Mouse (Mus musculus) kidney, embryonic 14.5 days (tissue): ENCODE measurements around the gene Fam110c. TPM values are rescaled to one million over a fixed set of nuclear protein-coding genes. Genes with fewer than 3 reads are reported as not detected.

Source experiments
- ATAC-seq: fragments of 200-750 bp; cut with Nextera tagmentation; 2 replicates; pipeline ENCODE4 v1.8.0; 2017; ENCODE audit warnings: moderate number of reproducible peaks, mild to moderate bottlenecking, moderate TSS enrichment, moderate library complexity; ENCODE audit not compliant: low FRiP score, low TSS enrichment
- H3K27ac ChIP-seq: fragments of 300-500 bp; sonication (generic); 2 replicates; pipeline ENCODE4 v1.5.1; 2014; ENCODE audit warnings: low read depth, mild to moderate bottlenecking, low read length, moderate library complexity, mixed read lengths
- H3K27me3 ChIP-seq: fragments of 300-500 bp; sonication (generic); 2 replicates; pipeline ENCODE4 v1.6.1; 2014; ENCODE audit warnings: mild to moderate bottlenecking, low read length; ENCODE audit not compliant: control insufficient read depth, insufficient read depth
- H3K36me3 ChIP-seq: fragments of 300-500 bp; sonication (generic); 2 replicates; pipeline ENCODE4 v1.6.1; 2014; ENCODE audit warnings: low read length, mixed read lengths; ENCODE audit not compliant: control insufficient read depth, insufficient read depth
- H3K4me1 ChIP-seq: fragments of 300-500 bp; sonication (generic); 2 replicates; pipeline ENCODE4 v1.6.1; 2014; ENCODE audit warnings: low read length, mixed read lengths; ENCODE audit not compliant: control insufficient read depth, insufficient read depth
- H3K4me2 ChIP-seq: fragments of 300-500 bp; sonication (generic); replicated peaks from 2 replicates; pipeline ENCODE4 v1.6.1; 2014; ENCODE audit warnings: low read depth, mild to moderate bottlenecking, low read length
- H3K4me3 ChIP-seq: fragments of 300-500 bp; sonication (generic); 2 replicates; pipeline ENCODE4 v1.5.1; 2014; ENCODE audit warnings: mild to moderate bottlenecking, low read length
- H3K9ac ChIP-seq: fragments of 300-500 bp; sonication (generic); 2 replicates; pipeline ENCODE4 v1.6.1; 2014; ENCODE audit warnings: low read depth, mild to moderate bottlenecking, low read length, moderate library complexity
- H3K9me3 ChIP-seq: fragments of 300-500 bp; sonication (generic); 2 replicates; pipeline ENCODE4 v1.6.1; 2016; ENCODE audit warnings: low read length; ENCODE audit not compliant: control insufficient read depth
- WGBS: fragments of 180-500 bp; shearing (Covaris S2); extraction: QIAGEN DNeasy Blood & Tissue Kit; methylation state at CpG from one replicate; pipeline ENCODE4 v1.1.7; 2014; 5-methylcytosine and 5-hydroxymethylcytosine counted together
- polyA plus RNA-seq: library from polyadenylated mRNA; unstranded; fragments of >200 nt; fragmentation: Nextera tagmentation; extraction: Ambion mirVana; gene quantifications from 2 replicates; pipeline ENCODE4 v1.2.1, GENCODE M21; 2014

Gene Fam110c
- polyA plus RNA-seq, 1 experiment from 2014 or later = 3.2 TPM

DNA sequence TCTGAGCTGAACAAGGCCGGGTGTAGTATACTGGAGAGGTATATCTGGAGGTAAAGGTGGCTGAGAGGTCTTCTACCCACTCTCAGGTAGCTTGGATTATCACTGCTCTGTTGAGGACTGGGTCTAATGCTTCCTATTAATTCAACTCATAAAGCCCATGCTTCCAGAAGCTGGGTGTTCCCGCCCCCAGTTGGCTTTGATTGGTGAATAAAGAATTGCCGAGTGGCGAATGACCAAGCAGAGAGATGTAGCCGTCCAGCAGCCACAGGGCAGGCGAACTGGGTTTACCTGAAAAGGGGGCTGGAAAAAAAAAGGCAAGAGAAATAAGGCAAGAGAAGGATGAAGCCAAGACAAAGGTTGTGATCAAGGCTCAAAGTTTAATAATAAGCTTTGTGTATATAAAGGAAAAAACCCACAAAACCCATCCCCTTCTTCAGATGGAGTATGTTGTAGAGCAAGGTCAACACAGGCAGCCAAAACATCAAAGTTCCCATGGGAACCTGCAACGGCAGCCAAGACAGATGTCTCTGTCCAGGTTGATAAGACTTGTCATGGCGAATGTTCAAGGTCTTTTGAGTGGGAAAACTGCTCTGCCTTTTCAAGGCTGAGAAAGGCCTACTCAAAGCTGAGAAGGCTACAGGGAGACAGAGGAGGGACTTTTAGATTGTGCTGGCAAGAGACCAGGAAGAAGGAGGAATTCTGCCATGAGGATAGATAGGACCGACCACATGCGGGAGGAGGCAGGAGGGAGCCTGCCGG lies 17.4 kb downstream of the Fam110c start:
- H3K27me3 ChIP-seq = no peaks in the 10 kb centered on the region
- H3K9ac ChIP-seq = no peak overlapping the region
- no peak for ATAC-seq
- H3K27ac ChIP-seq = no peak overlapping the region
- H3K9me3 ChIP-seq = no peaks in the 10 kb centered on the region
- no peaks in the 10 kb centered on the region for H3K4me1 ChIP-seq
- no peak overlapping the region for H3K4me3 ChIP-seq
- 82% methylated on average over 11 of the region's 11 CpGs for WGBS
- no peaks in the 10 kb centered on the region for H3K36me3 ChIP-seq
- no peak overlapping the region for H3K4me2 ChIP-seq

- no peaks in the 10 kb centered on the region for H3K9me3 ChIP-seq
- no peak overlapping the region for H3K9ac ChIP-seq
- no peaks in the 10 kb centered on the region for H3K36me3 ChIP-seq
- no peak overlapping the region for H3K4me3 ChIP-seq
- H3K4me1 ChIP-seq = no peaks in the 10 kb centered on the region
- 23% methylated on average over 5 of the region's 5 CpGs for WGBS
- ATAC-seq = no peak
- no peaks in the 10 kb centered on the region for H3K27me3 ChIP-seq
- H3K4me2 ChIP-seq = no peak overlapping the region
- no peak overlapping the region for H3K27ac ChIP-seq
Observed at GRCm38 (mm10) chr12:31092481-31092880, 18.8 kb downstream of the Fam110c start.

DNA sequence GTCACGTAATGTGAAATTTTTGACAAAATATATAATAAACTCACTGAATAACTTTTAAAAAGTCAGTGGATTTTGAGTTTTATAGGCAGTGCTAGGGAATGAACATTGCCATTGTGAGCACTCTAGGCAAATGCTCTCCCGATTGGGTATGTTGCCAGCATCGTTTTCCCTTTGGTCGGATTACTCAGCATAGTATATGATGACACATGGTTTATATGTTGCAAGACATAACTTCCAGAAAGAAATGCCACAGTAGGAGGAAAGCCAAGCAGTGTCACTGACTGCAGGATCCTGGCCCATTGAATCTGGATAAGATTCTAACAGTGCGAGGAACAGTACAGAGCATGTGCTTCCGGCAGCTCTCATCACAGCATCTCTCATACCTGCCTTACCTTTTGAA lies 23.5 kb downstream of the Fam110c start:
- Histone ChIP-seq H3K4me1 (no peaks in the 10 kb centered on the region), H3K27me3 (no peaks in the 10 kb centered on the region), H3K27ac (no peak overlapping the region), H3K4me3 (no peak overlapping the region), H3K9me3 (no peaks in the 10 kb centered on the region), H3K36me3 (no peaks in the 10 kb centered on the region), H3K4me2 (no peak overlapping the region), H3K9ac (no peak overlapping the region)
- no peak for ATAC-seq
- 94% methylated on average over 6 of the region's 6 CpGs for WGBS

DNA sequence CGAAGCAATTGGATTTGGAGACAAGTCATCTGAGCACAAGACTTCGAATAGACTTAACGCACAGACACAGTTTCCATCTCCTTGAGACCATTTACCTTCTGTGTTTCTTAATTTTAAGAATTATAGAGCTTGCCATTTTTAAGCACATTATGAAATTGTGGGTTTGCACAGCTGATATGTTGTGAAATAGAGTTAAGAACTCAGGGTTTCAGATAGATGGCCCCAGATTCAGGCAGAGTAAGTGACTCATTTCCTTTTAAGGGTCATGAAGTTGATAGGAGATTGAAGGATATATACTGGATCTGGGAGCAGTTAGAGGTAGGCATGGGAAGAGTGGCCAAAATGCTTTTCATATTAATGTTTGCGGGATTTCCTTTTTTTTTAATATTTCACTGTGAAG lies 27.5 kb downstream of the Fam110c start:
- H3K27me3 ChIP-seq = no peaks in the 10 kb centered on the region
- H3K4me2 ChIP-seq = no peak overlapping the region
- no peak overlapping the region for H3K4me3 ChIP-seq
- no peak for ATAC-seq
- no peak overlapping the region for H3K27ac ChIP-seq
- no peaks in the 10 kb centered on the region for H3K9me3 ChIP-seq
- WGBS = 96% methylated on average over 4 of the region's 4 CpGs
- no peaks in the 10 kb centered on the region for H3K36me3 ChIP-seq
- no peak overlapping the region for H3K9ac ChIP-seq
- no peaks in the 10 kb centered on the region for H3K4me1 ChIP-seq

GRCm38 (mm10) chr12:31101821-31102220 lies 28.2 kb downstream of the Fam110c start:
- Histone ChIP-seq H3K9ac (no peak overlapping the region), H3K4me2 (no peak overlapping the region)
- 82% methylated on average over 4 of the region's 4 CpGs for WGBS

GRCm38 (mm10) chr12:31116005-31116466 lies 42.4 kb downstream of the Fam110c start:
- Histone ChIP-seq H3K9ac (no peak overlapping the region), H3K27me3 (no peaks in the 10 kb centered on the region), H3K36me3 (no peaks in the 10 kb centered on the region), H3K4me1 (no peaks in the 10 kb centered on the region), H3K4me3 (no peak overlapping the region), H3K9me3 (no peaks in the 10 kb centered on the region), H3K4me2 (no peak overlapping the region), H3K27ac (no peak overlapping the region)
- no peak; the same call in 1 of the 2 replicates for ATAC-seq
- WGBS = 14% methylated on average over 8 of the region's 8 CpGs

More at GRCm38 (mm10) chr12:31101821-31102220, 28.2 kb downstream of the Fam110c start:
- no peaks in the 10 kb centered on the region for H3K9me3 ChIP-seq
- no peaks in the 10 kb centered on the region for H3K4me1 ChIP-seq
- no peak overlapping the region for H3K4me3 ChIP-seq
- no peak overlapping the region for H3K27ac ChIP-seq
- no peaks in the 10 kb centered on the region for H3K36me3 ChIP-seq
- H3K27me3 ChIP-seq = no peaks in the 10 kb centered on the region
- no peak for ATAC-seq

DNA sequence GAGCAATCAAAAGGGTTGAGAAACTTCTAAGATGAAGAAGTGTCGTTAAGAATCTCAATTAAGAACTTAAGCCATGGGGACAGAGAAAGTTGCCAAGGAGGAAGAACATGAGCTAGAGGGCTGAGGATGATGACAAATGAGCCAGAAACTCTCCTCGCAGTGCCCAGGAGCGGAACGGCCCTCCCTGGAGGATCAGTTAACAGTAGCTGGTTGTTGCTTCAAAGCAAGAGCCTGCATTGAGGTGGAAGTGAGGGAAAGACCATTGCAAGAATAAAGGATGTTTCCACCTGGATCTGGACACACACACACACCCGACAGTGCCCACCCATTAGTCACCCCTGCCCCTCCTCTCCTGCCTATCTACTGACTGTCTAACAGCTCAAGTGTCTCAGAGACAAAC lies 46.9 kb downstream of the Fam110c start:
- peak; percentile 78 for ATAC-seq
- no peaks in the 10 kb centered on the region for H3K36me3 ChIP-seq
- no peaks in the 10 kb centered on the region for H3K27me3 ChIP-seq
- no peak overlapping the region for H3K4me3 ChIP-seq
- no peak overlapping the region for H3K9ac ChIP-seq
- H3K27ac ChIP-seq = no peak overlapping the region
- WGBS = 37% methylated on average over 5 of the region's 5 CpGs
- H3K4me1 ChIP-seq = no peaks in the 10 kb centered on the region
- no peaks in the 10 kb centered on the region for H3K9me3 ChIP-seq
- no peak overlapping the region for H3K4me2 ChIP-seq

- Histone ChIP-seq H3K27ac (no peak overlapping the region), H3K4me3 (no peak overlapping the region), H3K9me3 (no peaks in the 10 kb centered on the region), H3K4me1 (no peaks in the 10 kb centered on the region), H3K4me2 (no peak overlapping the region), H3K27me3 (no peaks in the 10 kb centered on the region), H3K36me3 (no peaks in the 10 kb centered on the region), H3K9ac (no peak overlapping the region)
- peak; percentile 58; the same call in 1 of the 2 replicates for ATAC-seq
- 52% methylated on average over 6 of the region's 6 CpGs for WGBS
Observed at GRCm38 (mm10) chr12:31122892-31123622, 49.4 kb downstream of the Fam110c start.

GRCm38 (mm10) chr12:31126071-31126470 lies 52.4 kb downstream of the Fam110c start:
- Histone ChIP-seq H3K27me3 (no peaks in the 10 kb centered on the region), H3K4me2 (no peak overlapping the region), H3K4me3 (no peak overlapping the region), H3K4me1 (no peaks in the 10 kb centered on the region), H3K9ac (no peak overlapping the region), H3K36me3 (no peaks in the 10 kb centered on the region), H3K27ac (no peak overlapping the region), H3K9me3 (no peaks in the 10 kb centered on the region)
- ATAC-seq = no peak
- WGBS = 25% methylated on average over 1 of the region's 1 CpGs
